Mouse (Mus musculus) myocyte (in vitro differentiated cells): ENCODE results near the gene Fam122a.

Experiments used
- CEBPB ChIP-seq: IDR thresholded peaks from 2 replicates; pipeline ENCODE4 v1.6.1; 2011; ENCODE audit warnings: mild to moderate bottlenecking, moderate library complexity; ENCODE audit not compliant: poor library complexity, insufficient read depth, severe bottlenecking
- MYOD1 ChIP-seq, 3 experiments: IDR thresholded peaks; one replicate each; pipeline ENCODE4 v1.6.1; 2011; ENCODE audit warnings: control low read depth in 2 of 3, low read depth in 2 of 3, mild to moderate bottlenecking in 2 of 3, moderate library complexity in 1 of 3; ENCODE audit not compliant: insufficient read length in 2 of 3, control insufficient read depth in 1 of 3
- MYOG ChIP-seq, 3 experiments: IDR thresholded peaks; one replicate each; pipeline ENCODE4 v1.6.1; 2011; ENCODE audit warnings: control low read depth in 2 of 3, low read depth in 2 of 3, mild to moderate bottlenecking in 2 of 3; ENCODE audit not compliant: insufficient read length in 2 of 3, control insufficient read depth in 1 of 3, insufficient read depth in 1 of 3
- POLR2A ChIP-seq: IDR thresholded peaks from one replicate; pipeline ENCODE4 v1.6.1; 2011; ENCODE audit warnings: low read depth, mild to moderate bottlenecking, control low read depth, moderate library complexity; ENCODE audit not compliant: insufficient read length
- POLR2AphosphoS2 ChIP-seq: IDR thresholded peaks from one replicate; pipeline ENCODE4 v1.6.1; 2011; ENCODE audit warnings: low read depth, control low read depth; ENCODE audit not compliant: insufficient read length
- SRF ChIP-seq: IDR thresholded peaks from one replicate; pipeline ENCODE4 v1.6.1; 2011; ENCODE audit warnings: low read depth; ENCODE audit not compliant: control insufficient read depth, insufficient read length
- TCF12 ChIP-seq: IDR thresholded peaks from one replicate; pipeline ENCODE4 v1.6.1; 2011; ENCODE audit warnings: mild to moderate bottlenecking, control low read depth; ENCODE audit not compliant: poor library complexity, insufficient read depth, severe bottlenecking
- USF1 ChIP-seq: IDR thresholded peaks from one replicate; pipeline ENCODE4 v1.6.1; 2011; ENCODE audit warnings: low read depth, mild to moderate bottlenecking, control low read depth, moderate library complexity

DNA sequence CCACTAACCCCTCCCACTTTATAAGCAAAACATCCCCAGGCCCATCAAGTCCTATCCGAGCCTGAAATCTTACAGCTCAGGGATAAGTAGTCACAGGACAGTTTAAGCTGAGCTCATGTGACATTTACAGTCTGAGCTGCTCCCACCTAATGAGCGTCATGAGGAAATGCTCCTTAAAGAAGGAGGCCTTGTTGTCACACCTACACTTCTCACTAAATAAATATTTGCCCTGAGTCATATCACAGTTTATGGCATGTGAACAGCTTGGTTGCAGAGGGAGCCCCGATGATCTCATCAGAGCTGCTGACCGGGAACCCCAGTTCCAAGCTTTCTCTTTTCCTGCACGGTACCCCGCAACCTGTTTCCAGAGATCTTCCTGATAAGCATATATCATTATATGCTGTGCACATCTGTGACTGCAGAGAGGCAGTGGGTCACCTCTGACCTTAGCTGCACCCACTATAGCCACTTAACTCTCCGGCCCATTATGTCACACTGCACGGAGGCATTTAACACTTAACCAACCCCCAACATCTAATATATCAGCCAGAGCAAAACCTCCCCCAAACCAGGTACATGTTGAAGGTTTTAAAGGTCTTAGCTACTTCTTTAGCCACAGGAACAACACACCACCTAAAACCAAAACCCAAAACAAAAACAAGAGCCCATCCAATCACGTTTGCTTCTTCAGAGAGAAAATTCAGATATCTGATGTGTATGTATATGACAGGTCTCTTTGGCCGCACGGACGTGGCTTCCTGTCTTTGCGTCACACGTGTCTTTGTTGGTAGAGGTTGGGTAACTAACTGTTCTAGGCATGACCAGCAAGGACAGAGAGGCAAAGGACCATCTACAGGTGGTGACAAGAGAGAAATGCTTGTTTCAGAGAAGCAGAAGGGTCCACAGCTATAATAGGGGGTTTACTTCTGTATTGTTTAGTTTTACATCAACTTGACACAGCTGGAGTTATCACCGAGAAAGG is 37.8 kb upstream of the Fam122a start:
- TF ChIP-seq POLR2A (no peak), CEBPB (no peak), POLR2AphosphoS2 (no peak), SRF (no peak), TCF12 (no peak), USF1 (no peak), MYOD1 (IDR thresholded peaks at IDR 0.05; ENCODE audit: control insufficient read depth in 1 of 3, insufficient read length in 2 of 3, low read depth in 2 of 3) (no peak), MYOG (IDR thresholded peaks at IDR 0.05; ENCODE audit: control insufficient read depth in 1 of 3, insufficient read depth in 1 of 3, insufficient read length in 2 of 3, low read depth in 2 of 3) (no peak)
